Mouse (Mus musculus) heart, adult 10 weeks (tissue): ENCODE results near the gene Lpin3. TPM values are rescaled to one million over a fixed set of nuclear protein-coding genes. Genes with fewer than 3 reads are reported as not detected.

ENCODE experiments used
- polyA plus RNA-seq: library from polyadenylated mRNA; stranded (reverse); fragments of 350-450 nt; fragmentation: Illumina TruSeq; extraction: RNeasy Lipid Tissue Mini Kit (QIAGEN cat#74804); gene quantifications from one replicate; pipeline ENCODE4 v1.2.3, GENCODE M21; 2014; ENCODE audit warnings: low read depth, low replicate concordance

Gene Lpin3
- 5.0 TPM for polyA plus RNA-seq

DNA sequence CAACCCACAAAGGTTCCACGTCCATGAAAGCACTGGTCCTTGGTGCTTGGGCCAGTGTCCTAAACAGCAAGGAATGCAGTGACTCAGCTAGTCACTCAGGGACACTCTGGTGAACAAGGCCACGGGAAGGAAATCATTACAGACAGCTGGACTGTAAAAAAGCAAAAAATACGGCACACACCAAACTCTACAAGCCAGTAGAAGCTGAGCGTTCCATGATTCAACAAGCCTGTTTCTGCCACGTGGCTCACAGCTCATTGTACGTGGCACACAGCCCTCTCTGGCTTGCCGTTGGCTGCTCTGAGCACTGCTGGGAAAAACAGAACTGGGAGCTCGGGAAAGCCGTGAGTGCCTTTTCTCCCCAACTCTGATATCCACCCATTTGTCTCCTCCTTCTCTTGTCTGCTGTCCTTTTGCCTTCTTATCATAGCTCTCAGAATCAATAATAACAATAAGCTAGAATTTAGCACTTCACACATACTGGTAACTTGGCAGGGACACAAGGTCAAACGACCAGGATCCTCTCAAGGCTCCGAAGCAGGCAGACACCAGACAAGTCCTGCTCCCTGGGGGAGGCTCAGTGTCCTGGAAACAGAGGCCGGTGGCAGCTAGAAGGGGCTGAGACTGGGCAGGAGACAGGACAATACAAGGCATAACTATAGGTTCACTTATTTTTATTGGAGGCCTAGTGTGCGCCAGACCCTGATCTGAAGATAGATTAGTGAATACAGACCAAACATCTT is at the start of gene Lpin3:
Lpin3 (plus strand) TSS at position 218 of the 743 bp plus-strand sequence.

DNA sequence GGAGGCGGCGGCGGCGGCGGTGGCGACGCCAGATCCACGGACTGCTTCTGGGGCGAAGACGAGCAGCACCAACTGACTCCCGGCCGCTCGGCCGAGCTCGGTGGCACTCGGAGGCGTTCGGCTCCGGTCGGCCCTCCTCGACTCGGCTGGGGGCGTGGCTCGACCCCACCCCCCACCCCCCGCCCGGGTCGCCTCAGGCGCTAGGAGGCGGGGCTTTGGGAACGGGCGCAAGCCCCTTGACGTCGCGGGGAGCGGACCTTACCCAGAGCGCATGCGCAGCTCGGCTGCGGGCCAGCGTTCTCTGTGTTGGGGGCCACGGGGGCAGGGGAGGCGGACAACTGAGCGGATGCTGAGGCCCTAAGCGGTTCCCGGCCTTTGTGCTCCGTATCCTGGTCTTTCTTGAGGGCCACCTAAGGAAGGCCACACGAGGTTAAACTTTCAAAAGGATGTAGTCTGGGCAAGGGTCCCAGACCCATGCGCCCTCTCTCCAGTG is 7.5 kb upstream of the Lpin3 start, which contains the start of gene Zhx3:
Zhx3 (minus strand) TSS at position 109 of the 493 bp plus-strand sequence.

DNA sequence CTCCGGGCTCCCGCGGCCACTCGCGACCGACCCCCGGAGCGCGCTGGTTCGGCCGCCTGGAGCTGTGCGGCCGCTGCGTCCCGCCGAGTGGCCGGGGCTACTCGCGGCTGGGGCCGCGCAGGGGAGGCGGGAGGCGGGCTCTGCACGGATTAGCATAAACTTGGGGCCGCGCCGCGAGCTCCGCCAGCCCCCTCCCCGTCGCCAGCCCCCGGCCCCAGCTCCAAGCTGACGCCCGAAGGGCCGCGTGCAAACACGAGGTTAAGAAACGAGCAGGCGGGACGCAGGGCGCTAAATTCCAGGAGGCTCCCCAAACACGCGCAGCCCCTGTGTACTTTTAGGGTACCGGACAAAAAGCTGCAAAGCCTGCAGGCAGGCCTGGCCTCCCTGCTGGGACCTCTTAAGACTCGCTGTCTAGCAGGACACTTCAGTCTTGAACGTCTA is 31.8 kb downstream of the Lpin3 start, which contains the start of gene Emilin3:
Emilin3 (minus strand) TSS at position 98 of the 441 bp plus-strand sequence.

Other genes with a start within 250 kb of the Lpin3 start
- 33.4 TPM for gene Top1, start 234.8 kb upstream of the Lpin3 start, polyA plus RNA-seq
- gene Plcg1, start 149.4 kb upstream of the Lpin3 start, polyA plus RNA-seq, result 47.4 TPM
- 12.5 TPM for gene Zhx3, start 7.7 kb upstream of the Lpin3 start, polyA plus RNA-seq
- not detected for gene Emilin3, start 31.7 kb downstream of the Lpin3 start, polyA plus RNA-seq
- 28.5 TPM for gene Chd6, start 228.4 kb downstream of the Lpin3 start, polyA plus RNA-seq